Mouse (Mus musculus) hindbrain, embryonic 13.5 days (tissue): Measurements from ENCODE around the gene Dtymk. TPM values are rescaled to one million over a fixed set of nuclear protein-coding genes. Genes with fewer than 3 reads are reported as not detected.
"Not testable (repeated sequence)": the region's sequence is repeated elsewhere in the genome, so short reads cannot be mapped to it uniquely, and the experiment has no call there.

ENCODE experiments used
- ATAC-seq: fragments of 200-750 bp; cut with Nextera tagmentation; 2 replicates; pipeline ENCODE4 v1.8.0; 2017; ENCODE audit warnings: moderate TSS enrichment; ENCODE audit not compliant: low FRiP score
- H3K27ac ChIP-seq: fragments of 300-500 bp; sonication (generic); 2 replicates; pipeline ENCODE4 v1.5.1; 2015; ENCODE audit warnings: inconsistent platforms, mild to moderate bottlenecking, moderate library complexity
- H3K27me3 ChIP-seq: fragments of 300-500 bp; sonication (generic); 2 replicates; pipeline ENCODE4 v1.6.1; 2015; ENCODE audit warnings: mild to moderate bottlenecking, inconsistent platforms
- H3K36me3 ChIP-seq: fragments of 300-500 bp; sonication (generic); 2 replicates; pipeline ENCODE4 v1.6.1; 2015; ENCODE audit warnings: mild to moderate bottlenecking, inconsistent platforms
- H3K4me1 ChIP-seq: fragments of 300-500 bp; sonication (generic); replicated peaks from 2 replicates; pipeline ENCODE4 v1.6.1; 2015; ENCODE audit warnings: inconsistent platforms
- H3K4me2 ChIP-seq: fragments of 300-500 bp; sonication (generic); 2 replicates; pipeline ENCODE4 v1.6.1; 2015; ENCODE audit warnings: inconsistent platforms, mild to moderate bottlenecking, moderate library complexity
- H3K4me3 ChIP-seq: fragments of 300-500 bp; sonication (generic); 2 replicates; pipeline ENCODE4 v1.5.1; 2015; ENCODE audit warnings: mild to moderate bottlenecking, inconsistent platforms
- H3K9ac ChIP-seq: fragments of 300-500 bp; sonication (generic); 2 replicates; pipeline ENCODE4 v1.6.1; 2015; ENCODE audit warnings: mild to moderate bottlenecking, inconsistent platforms
- H3K9me3 ChIP-seq: fragments of 300-500 bp; sonication (generic); 2 replicates; pipeline ENCODE4 v1.6.1; 2016; ENCODE audit warnings: inconsistent platforms
- WGBS: fragments of 180-500 bp; shearing (Covaris S2); methylation state at CpG from one replicate; pipeline ENCODE4 v1.1.7; 2015; 5-methylcytosine and 5-hydroxymethylcytosine counted together
- polyA plus RNA-seq: library from polyadenylated mRNA; unstranded; fragments of >200 nt; fragmentation: Nextera tagmentation; extraction: Ambion mirVana; gene quantifications from 2 replicates; pipeline ENCODE4 v1.2.1, GENCODE M21; 2015

The Dtymk gene
- polyA plus RNA-seq, 1 experiment from 2014 or later: 157 TPM

DNA sequence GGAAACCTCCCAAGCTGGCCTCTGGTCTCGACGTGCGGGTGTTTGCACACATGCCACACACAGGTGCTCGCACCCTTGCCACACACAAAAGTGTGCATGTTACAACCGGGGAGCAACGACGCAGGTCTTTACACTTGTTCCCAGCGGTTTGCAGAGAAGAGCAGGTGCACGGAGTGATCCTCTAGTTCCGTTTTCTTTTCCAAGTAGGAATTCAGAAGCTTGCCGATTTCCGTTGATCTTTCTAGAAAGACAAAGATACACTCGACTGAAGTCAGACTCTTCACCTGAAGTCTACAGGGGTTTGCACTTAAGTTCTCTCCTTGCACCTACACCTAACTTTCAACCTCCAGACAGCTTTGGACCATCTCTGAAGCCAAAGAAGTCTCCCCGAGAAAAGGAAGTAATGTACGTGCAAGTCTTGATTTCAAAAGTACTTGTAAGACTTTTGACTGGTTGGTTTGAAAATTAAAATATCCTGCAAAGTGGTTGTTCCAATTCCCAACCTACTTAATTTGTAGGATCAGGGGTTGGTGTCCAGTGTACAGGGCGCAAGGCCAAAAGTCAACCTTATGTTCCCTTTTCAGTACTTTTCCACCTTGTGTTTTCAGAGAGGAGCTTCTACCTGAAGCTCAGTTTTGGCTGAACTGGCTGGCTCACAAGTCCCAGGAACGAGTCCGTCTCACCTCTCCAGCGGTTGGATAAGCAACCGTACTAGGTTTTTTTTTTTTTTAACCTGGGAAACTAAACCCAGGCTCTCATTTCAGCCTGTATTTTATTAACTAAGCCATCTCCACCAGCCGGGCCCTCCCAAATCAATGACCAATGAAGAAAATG, 847 bp downstream of the Dtymk start:
- Histone ChIP-seq H3K36me3 (peaks cover 30% of the 10 kb centered on the region), H3K27me3 (no peaks in the 10 kb centered on the region), H3K27ac (peak overlapping the region; percentile 81), H3K4me1 (peaks cover 37% of the 10 kb centered on the region), H3K9me3 (no peaks in the 10 kb centered on the region), H3K4me3 (peak overlapping the region; percentile 67), H3K4me2 (peak overlapping the region; percentile 77), H3K9ac (peak overlapping the region; percentile 82)
- no peak for ATAC-seq
- whole genome bisulfite sequencing: 79% methylated on average over 21 of the region's 21 CpGs

DNA sequence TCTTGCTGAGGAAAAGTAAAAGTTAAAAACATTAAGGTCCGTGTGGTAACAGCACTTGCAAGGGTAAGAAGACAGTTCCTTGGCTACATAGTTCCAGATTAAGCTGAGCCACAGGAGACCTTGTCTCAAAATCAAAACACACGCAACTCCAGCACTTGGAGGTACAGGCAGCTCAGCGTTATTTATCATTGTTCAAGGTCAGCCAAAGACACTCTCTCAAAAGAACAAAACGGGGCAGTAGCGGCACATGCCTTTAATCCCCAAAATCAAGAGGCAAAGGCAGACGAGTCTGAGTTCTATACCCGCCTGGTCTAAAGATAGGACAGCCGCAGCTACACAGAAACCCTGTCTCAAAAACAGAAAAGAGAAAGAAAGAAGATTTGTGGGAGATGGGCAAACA, 5.8 kb downstream of the Dtymk start:
- Histone ChIP-seq H3K36me3 (peaks cover 70% of the 10 kb centered on the region), H3K9me3 (no peaks in the 10 kb centered on the region), H3K27ac (no peak overlapping the region), H3K9ac (no peak overlapping the region), H3K4me1 (peaks cover 4% of the 10 kb centered on the region), H3K4me2 (no peak overlapping the region), H3K27me3 (no peaks in the 10 kb centered on the region), H3K4me3 (no peak overlapping the region)
- ATAC-seq: no peak
- 85% methylated on average over 8 of the region's 8 CpGs for WGBS

DNA sequence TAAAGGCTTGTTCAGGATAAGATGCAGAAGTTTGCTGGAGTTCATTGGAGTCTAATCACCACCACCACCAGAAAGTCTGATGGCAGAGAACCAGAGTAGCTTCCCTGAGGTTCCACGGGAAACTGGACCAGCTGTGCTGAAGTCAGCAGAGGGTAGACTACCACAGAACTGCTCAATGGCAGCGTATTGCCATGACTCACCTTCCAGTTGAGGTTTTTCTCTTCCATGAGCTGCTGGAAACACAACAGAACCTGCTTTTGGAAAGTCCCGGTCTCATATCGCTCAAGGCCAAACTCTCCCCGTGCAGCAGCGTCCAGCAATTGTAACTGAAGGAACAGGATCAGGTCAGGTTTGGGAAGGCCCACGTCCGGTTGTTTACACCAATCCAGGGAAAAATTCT, 7.2 kb downstream of the Dtymk start:
- Histone ChIP-seq H3K4me1 (no peaks in the 10 kb centered on the region), H3K9me3 (no peaks in the 10 kb centered on the region), H3K27me3 (no peaks in the 10 kb centered on the region), H3K9ac (no peak overlapping the region), H3K4me2 (no peak overlapping the region), H3K27ac (no peak overlapping the region), H3K36me3 (peaks cover 77% of the 10 kb centered on the region), H3K4me3 (no peak overlapping the region)
- ATAC-seq: no peak
- 97% methylated on average over 8 of the region's 8 CpGs for WGBS

DNA sequence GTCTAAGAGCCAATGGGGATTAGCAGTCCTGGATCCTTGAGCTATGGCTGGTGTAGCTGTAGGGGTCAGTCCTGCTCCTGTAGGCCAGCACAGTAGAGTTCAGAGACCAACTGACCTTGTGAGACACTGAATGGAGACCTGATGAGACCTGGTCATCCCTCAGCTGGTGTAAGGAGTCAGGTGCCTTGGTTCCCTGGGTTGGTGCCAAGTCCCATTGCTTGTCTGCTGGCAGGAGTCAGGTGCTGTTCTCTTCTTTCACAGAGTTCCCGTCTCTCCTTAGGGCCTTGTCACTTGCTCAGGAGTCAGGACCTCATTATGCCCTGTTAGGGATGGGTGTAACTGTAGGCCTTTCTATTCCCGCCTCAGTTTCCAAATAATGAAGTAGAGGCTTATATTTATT, 14.8 kb downstream of the Dtymk start:
- H3K9ac ChIP-seq: no peak overlapping the region
- H3K4me2 ChIP-seq: no peak overlapping the region
- H3K9me3 ChIP-seq: no peaks in the 10 kb centered on the region
- H3K27ac ChIP-seq: no peak overlapping the region
- WGBS: 95% methylated on average over 2 of the region's 2 CpGs
- peaks cover 98% of the 10 kb centered on the region for H3K36me3 ChIP-seq
- H3K27me3 ChIP-seq: no peaks in the 10 kb centered on the region
- no peaks in the 10 kb centered on the region for H3K4me1 ChIP-seq
- ATAC-seq: no peak
- no peak overlapping the region for H3K4me3 ChIP-seq

DNA sequence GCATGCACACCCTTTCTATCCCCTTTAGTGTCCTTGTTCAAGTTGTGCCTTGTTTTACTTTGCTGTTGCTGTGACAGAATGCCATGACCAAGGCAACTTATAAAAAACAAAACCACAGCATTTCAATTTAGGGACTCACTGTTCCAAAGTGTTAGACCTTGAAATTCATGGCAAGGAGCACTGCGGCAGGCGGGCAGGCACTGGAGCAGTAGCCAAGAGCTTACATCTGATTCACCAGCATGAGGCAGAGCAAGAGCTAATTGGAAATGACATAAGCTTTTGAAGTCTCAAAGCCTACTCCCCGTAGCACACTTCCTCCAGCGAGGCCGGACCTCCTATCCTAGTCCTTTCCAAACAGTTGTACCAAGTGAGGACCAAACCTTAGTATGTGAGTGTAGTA, 25.0 kb downstream of the Dtymk start:
- H3K36me3 ChIP-seq: peaks cover 88% of the 10 kb centered on the region
- 97% methylated on average over 5 of the region's 5 CpGs for WGBS
- H3K9me3 ChIP-seq: no peaks in the 10 kb centered on the region
- no peak overlapping the region for H3K4me3 ChIP-seq
- H3K9ac ChIP-seq: no peak overlapping the region
- no peak overlapping the region for H3K4me2 ChIP-seq
- H3K27ac ChIP-seq: no peak overlapping the region
- ATAC-seq: no peak
- H3K27me3 ChIP-seq: no peaks in the 10 kb centered on the region
- no peaks in the 10 kb centered on the region for H3K4me1 ChIP-seq

DNA sequence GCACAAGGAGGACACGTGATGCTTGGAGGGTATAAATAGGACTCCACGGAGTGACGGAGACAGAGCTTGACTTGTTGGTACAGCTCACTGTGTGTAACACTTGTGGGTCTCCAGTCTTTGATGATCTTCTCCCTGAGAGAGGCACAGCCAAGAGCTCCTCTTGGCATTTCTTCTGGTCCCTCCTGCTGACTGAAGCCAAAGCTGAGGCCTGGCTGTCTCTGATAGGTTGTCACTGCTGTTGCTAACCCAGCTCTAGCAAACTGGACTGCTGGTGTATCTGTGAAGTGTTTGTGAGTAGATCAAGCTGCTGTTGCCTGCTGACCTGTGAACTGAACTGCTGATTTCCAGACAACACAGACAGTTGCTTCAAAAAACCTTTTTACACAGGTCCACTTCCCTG, 31.8 kb downstream of the Dtymk start:
- Histone ChIP-seq H3K27me3 (no peaks in the 10 kb centered on the region), H3K4me1 (0 out of 2 replicates have a peak, but pooled peaks cover 4% of the 10 kb centered on the region), H3K36me3 (peaks cover 55% of the 10 kb centered on the region), H3K27ac (no peak overlapping the region), H3K9me3 (no peaks in the 10 kb centered on the region), H3K4me3 (no peak overlapping the region), H3K9ac (no peak overlapping the region), H3K4me2 (no peak overlapping the region)
- WGBS: 100% methylated on average over 3 of the region's 3 CpGs
- no peak for ATAC-seq

DNA sequence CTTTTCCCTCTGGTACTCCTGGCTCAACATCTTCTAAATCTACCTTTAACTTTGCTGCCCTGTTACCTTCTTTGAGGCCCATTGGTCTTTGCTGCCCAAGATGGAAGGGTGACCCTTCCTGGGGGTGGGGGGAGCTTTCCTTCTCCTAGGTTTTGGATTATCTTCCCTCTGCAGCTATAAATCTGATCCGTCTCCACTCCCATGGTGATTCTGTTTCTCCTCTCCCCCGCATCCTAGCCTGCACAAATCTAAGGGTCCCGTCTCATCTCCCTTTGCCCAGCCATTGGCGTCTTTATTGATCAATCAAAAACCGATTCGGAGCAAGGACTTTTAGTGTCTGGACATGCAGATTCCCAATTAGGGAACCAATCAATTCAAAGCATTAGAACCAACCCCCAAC, 34.1 kb downstream of the Dtymk start:
- H3K4me2 ChIP-seq: no peak overlapping the region
- H3K27ac ChIP-seq: no peak overlapping the region
- H3K4me1 ChIP-seq: 0 out of 2 replicates have a peak, but pooled peaks cover 4% of the 10 kb centered on the region
- H3K9ac ChIP-seq: no peak overlapping the region
- WGBS: 96% methylated on average over 6 of the region's 6 CpGs
- H3K4me3 ChIP-seq: no peak overlapping the region
- H3K27me3 ChIP-seq: no peaks in the 10 kb centered on the region
- H3K36me3 ChIP-seq: peaks cover 32% of the 10 kb centered on the region
- no peaks in the 10 kb centered on the region for H3K9me3 ChIP-seq
- ATAC-seq: no peak

DNA sequence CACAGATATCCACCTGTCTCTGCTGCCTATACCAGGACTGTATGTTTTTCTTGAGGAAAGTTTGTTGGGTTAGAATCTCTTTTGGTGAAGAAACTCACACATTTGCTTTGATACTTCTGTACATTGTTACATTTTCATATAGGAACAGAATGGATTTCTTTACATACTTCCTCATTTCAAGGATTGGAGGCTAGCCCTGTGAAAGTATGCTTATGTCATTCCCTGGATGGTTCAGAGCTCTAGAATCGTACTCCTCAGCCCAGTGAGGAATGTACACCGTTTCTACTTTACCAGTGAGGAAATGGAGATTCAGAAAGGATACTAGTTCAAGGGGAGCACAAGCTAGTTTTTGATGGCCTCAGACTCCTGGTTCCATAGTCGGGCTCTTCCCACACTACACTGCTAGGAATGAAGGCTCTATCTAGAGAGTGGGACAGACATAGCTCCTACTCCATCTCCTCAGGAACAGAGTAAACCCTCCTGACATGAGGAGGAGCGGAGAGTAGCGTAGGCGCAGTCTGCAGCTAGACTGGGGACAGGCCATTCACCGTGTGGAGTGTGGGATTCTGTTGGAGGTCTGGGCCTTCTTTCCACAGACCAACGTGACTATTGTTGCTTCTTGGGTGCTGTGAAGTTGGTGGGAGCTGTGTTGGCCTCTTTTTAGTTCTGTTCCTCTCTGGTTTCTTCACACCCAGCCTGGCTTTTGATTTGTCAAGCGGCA, 36.7 kb downstream of the Dtymk start:
- WGBS: 96% methylated on average over 9 of the region's 9 CpGs
- no peak overlapping the region for H3K9ac ChIP-seq
- peaks cover 21% of the 10 kb centered on the region for H3K36me3 ChIP-seq
- ATAC-seq: no peak
- no peaks in the 10 kb centered on the region for H3K27me3 ChIP-seq
- H3K4me1 ChIP-seq: 0 out of 2 replicates have a peak, but pooled peaks cover 4% of the 10 kb centered on the region
- no peak overlapping the region for H3K4me3 ChIP-seq
- H3K27ac ChIP-seq: no peak overlapping the region
- no peaks in the 10 kb centered on the region for H3K9me3 ChIP-seq
- no peak overlapping the region for H3K4me2 ChIP-seq

DNA sequence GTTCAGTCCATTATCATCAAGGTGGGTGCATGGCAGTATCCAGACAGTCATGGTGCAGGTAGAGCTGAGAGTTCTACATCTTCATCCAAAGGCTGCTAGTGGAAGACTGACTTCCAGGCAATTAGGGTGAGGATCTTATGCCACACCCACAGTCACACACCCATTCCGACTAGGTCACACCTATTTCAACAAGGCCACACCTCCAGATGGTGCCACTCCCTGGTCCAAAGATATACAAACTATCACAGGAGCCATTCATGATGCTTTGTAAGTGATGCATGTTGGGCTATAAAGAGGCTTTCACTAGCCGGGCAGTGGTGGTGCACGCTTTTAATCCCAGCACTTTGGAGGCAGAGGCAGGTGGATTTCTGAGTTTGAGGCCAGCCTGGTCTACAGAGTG, 38.2 kb downstream of the Dtymk start:
- H3K9me3 ChIP-seq, ATAC-seq, H3K36me3 ChIP-seq, H3K4me3 ChIP-seq, H3K9ac ChIP-seq, H3K27me3 ChIP-seq, H3K4me1 ChIP-seq, H3K27ac ChIP-seq, H3K4me2 ChIP-seq: not testable (repeated sequence)
- WGBS: 89% methylated on average over 3 of the region's 3 CpGs

DNA sequence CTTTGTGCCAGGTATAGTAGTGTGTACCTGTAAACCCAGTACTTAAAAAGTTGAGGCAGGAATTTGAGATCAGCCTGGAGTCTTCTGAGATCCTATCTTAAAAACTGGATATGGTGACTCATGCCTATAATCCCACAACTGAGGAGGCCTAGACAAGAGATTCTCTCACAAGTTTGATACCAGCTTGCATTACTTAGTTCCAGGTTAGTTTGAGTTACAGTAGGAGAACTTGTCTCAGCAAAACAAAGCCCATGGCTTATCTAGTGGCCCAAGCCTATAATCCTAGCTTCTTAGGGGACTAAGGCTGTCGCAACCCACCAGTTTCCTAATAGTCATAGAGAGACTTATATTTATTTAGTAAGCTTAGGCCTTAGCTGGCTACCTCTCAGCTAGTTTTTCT, 41.7 kb downstream of the Dtymk start:
- H3K4me3 ChIP-seq: no peak overlapping the region
- no peak overlapping the region for H3K4me2 ChIP-seq
- no peaks in the 10 kb centered on the region for H3K36me3 ChIP-seq
- no peak for ATAC-seq
- peaks cover 30% of the 10 kb centered on the region for H3K4me1 ChIP-seq
- H3K27me3 ChIP-seq: no peaks in the 10 kb centered on the region
- H3K27ac ChIP-seq: no peak overlapping the region
- 94% methylated on average over 1 of the region's 1 CpGs for WGBS
- no peak overlapping the region for H3K9ac ChIP-seq
- H3K9me3 ChIP-seq: no peaks in the 10 kb centered on the region

DNA sequence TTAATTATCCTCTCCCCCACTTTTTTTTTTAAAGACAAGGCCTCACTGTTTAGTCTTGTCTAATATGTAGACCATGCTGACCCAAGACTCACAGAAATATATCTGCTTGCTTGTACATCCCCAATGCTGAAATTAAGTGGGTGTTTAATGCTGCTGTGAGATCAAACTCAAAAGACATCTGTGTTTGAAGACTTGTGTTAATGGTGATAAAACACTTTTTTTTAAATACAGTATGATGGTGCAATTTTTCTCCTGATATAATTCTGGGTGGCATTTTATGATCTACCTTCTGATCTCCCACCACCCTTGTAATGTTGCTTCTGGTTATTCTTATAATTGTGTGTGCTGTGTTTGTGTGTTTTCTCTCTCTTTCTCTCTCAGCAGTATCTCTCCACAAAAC, 45.6 kb downstream of the Dtymk start:
- no peak overlapping the region for H3K27ac ChIP-seq
- no peak for ATAC-seq
- peak overlapping the region; percentile 88 for H3K4me2 ChIP-seq
- peaks cover 43% of the 10 kb centered on the region for H3K4me1 ChIP-seq
- H3K27me3 ChIP-seq: no peaks in the 10 kb centered on the region
- H3K4me3 ChIP-seq: peak overlapping the region; percentile 99
- H3K9me3 ChIP-seq: no peaks in the 10 kb centered on the region
- H3K36me3 ChIP-seq: no peaks in the 10 kb centered on the region
- no peak overlapping the region for H3K9ac ChIP-seq

DNA sequence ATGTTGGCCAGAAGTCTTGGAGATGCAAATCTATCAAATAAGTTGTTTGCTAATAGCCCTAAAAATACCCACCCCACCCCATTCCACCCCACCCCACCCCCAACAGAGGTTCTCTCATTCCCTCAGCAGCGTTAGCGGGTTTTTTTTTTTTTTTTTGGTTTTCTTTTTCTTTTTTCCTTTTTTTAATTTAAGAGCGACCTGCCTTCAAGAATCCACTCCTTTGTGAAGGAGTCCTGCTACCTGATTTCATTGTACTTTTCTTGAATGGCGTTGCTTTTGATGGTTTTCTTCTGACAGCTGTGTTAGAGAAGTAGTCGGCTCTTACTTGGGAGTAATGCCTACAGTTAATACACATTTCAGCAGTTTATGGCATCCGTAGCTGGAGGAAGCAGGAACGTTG, 46.1 kb downstream of the Dtymk start:
- Histone ChIP-seq H3K4me1 (peaks cover 43% of the 10 kb centered on the region), H3K4me3 (peak overlapping the region; percentile 99), H3K4me2 (peak overlapping the region; percentile 88), H3K36me3 (peaks cover 2% of the 10 kb centered on the region), H3K27me3 (no peaks in the 10 kb centered on the region), H3K9ac (peak overlapping the region; percentile 92), H3K9me3 (no peaks in the 10 kb centered on the region), H3K27ac (no peak overlapping the region)
- no peak for ATAC-seq
- WGBS: 34% methylated on average over 7 of the region's 7 CpGs

DNA sequence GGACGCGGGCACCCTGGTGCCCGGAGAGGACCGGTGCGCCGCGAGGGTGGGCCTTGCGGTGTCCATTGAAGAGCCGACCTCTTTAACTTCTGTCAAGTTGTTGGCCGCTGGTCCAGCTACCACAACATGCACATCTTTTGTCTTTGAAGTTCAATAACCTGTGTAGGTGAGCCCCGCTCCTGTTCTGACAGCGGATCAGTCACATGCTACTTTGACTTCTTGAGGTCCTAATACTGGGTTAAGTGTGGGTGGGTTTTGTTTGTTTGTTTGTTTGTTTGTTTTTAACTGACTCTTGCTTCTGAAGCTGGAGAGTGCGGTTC, 46.5 kb downstream of the Dtymk start:
- Histone ChIP-seq H3K27ac (peak overlapping the region; percentile 89), H3K36me3 (peaks cover 5% of the 10 kb centered on the region), H3K9ac (peak overlapping the region; percentile 92), H3K4me3 (peak overlapping the region; percentile 99), H3K9me3 (no peaks in the 10 kb centered on the region), H3K27me3 (no peaks in the 10 kb centered on the region), H3K4me2 (peak overlapping the region; percentile 88), H3K4me1 (peaks cover 43% of the 10 kb centered on the region)
- no peak; the same call in 1 of the 2 replicates for ATAC-seq
- under 1% methylated on average over 13 of the region's 13 CpGs for WGBS
